Mouse (Mus musculus): ENCODE results near the gene Bves. TPM values are rescaled to one million over a fixed set of nuclear protein-coding genes. Genes with fewer than 3 reads are reported as not detected.
"Not testable (repeated sequence)": the region's sequence is repeated elsewhere in the genome, so short reads cannot be mapped to it uniquely, and the experiment has no call there.

The Bves gene
- 1 to 10 TPM; 2.8 to 3.8 TPM for total RNA-seq (2021)
- long read RNA-seq, experiment 1, full-length matches to known transcripts: 2 of 6 reads
- long read RNA-seq, experiment 1, partial matches to known transcripts: 3 of 6 reads
- long read RNA-seq, experiment 1, other reads (novel, unspliced or antisense): 1 of 6 reads
- long read RNA-seq, experiment 2, full-length matches to known transcripts: 2 of 3 reads
- long read RNA-seq, experiment 2, partial matches to known transcripts: 1 of 3 reads
- long read RNA-seq, experiment 2, other reads (novel, unspliced or antisense): 0 of 3 reads

GRCm38 (mm10) chr10:45335434-45336422 lies at the start of gene Bves:
TSS of gene Bves (plus strand) at chr10:45335772.
- H3K4me3 ChIP-seq: peak within 1 kb of the TSS; percentile 66
- H3K27ac ChIP-seq: peak within 1 kb of the TSS; percentile 73; the same call in 1 of the 2 replicates
- peak; percentile 24 to 51 for DNase-seq (ENCODE audit: low spot score in 2 of 2)
- TF ChIP-seq CTCF (conservative IDR thresholded peaks at IDR 0.05): no peak

- TF ChIP-seq CTCF (conservative IDR thresholded peaks at IDR 0.05): no peak
- no peak overlapping the region for H3K4me3 ChIP-seq
- H3K27ac ChIP-seq: no peak overlapping the region
- no peak for DNase-seq (ENCODE audit: low spot score in 2 of 2)
Measured at GRCm38 (mm10) chr10:45288351-45288750, 47.2 kb upstream of the Bves start.

- Histone ChIP-seq H3K27ac (no peak overlapping the region), H3K4me3 (peak overlapping the region; percentile 58)
- TF ChIP-seq CTCF (conservative IDR thresholded peaks at IDR 0.05): no peak
- DNase-seq (ENCODE audit: low spot score in 2 of 2): peak in 1 of 2 experiments; percentile 45
Measured at GRCm38 (mm10) chr10:45289218-45290105, 46.1 kb upstream of the Bves start.

- TF ChIP-seq CTCF (conservative IDR thresholded peaks at IDR 0.05): no peak
- Histone ChIP-seq H3K4me3 (no peak overlapping the region), H3K27ac (no peak overlapping the region)
- no peak for DNase-seq (ENCODE audit: low spot score in 2 of 2)
Measured at GRCm38 (mm10) chr10:45290618-45291017, 45.0 kb upstream of the Bves start.

GRCm38 (mm10) chr10:45292159-45292558 lies 43.4 kb upstream of the Bves start:
- H3K27ac ChIP-seq; H3K4me3 ChIP-seq; DNase-seq (ENCODE audit: low spot score in 2 of 2): not testable (repeated sequence)

- no peak overlapping the region for H3K27ac ChIP-seq
- no peak for DNase-seq (ENCODE audit: low spot score in 2 of 2)
- H3K4me3 ChIP-seq: no peak overlapping the region
- no peak for TF ChIP-seq CTCF (conservative IDR thresholded peaks at IDR 0.05)
Measured at GRCm38 (mm10) chr10:45295093-45295492, 40.5 kb upstream of the Bves start.

- no peak overlapping the region for H3K27ac ChIP-seq
- DNase-seq (ENCODE audit: low spot score in 2 of 2): no peak
- H3K4me3 ChIP-seq: no peak overlapping the region
- no peak for TF ChIP-seq CTCF (conservative IDR thresholded peaks at IDR 0.05)
Measured at GRCm38 (mm10) chr10:45298503-45298902, 37.1 kb upstream of the Bves start.

GRCm38 (mm10) chr10:45299509-45299908 lies 36.1 kb upstream of the Bves start:
- Histone ChIP-seq H3K4me3 (no peak overlapping the region), H3K27ac (no peak overlapping the region)
- TF ChIP-seq CTCF (conservative IDR thresholded peaks at IDR 0.05): no peak
- DNase-seq (ENCODE audit: low spot score in 2 of 2): no peak

- no peak overlapping the region for H3K27ac ChIP-seq
- no peak overlapping the region for H3K4me3 ChIP-seq
- TF ChIP-seq CTCF (conservative IDR thresholded peaks at IDR 0.05): no peak
- no peak for DNase-seq (ENCODE audit: low spot score in 2 of 2)
Measured at GRCm38 (mm10) chr10:45303315-45304036, 32.1 kb upstream of the Bves start.

GRCm38 (mm10) chr10:45305173-45305572 lies 30.4 kb upstream of the Bves start:
- no peak for TF ChIP-seq CTCF (conservative IDR thresholded peaks at IDR 0.05)
- Histone ChIP-seq H3K27ac (no peak overlapping the region), H3K4me3 (no peak overlapping the region)
- no peak for DNase-seq (ENCODE audit: low spot score in 2 of 2)

GRCm38 (mm10) chr10:45311129-45311528 lies 24.4 kb upstream of the Bves start:
- TF ChIP-seq CTCF (conservative IDR thresholded peaks at IDR 0.05): no peak
- no peak overlapping the region for H3K27ac ChIP-seq

GRCm38 (mm10) chr10:45311624-45312023 lies 23.9 kb upstream of the Bves start:
- no peak for DNase-seq (ENCODE audit: low spot score in 2 of 2)
- Histone ChIP-seq H3K4me3 (no peak overlapping the region), H3K27ac (no peak overlapping the region)
- no peak for TF ChIP-seq CTCF (conservative IDR thresholded peaks at IDR 0.05)

More at GRCm38 (mm10) chr10:45311129-45311528, 24.4 kb upstream of the Bves start:
- no peak for DNase-seq (ENCODE audit: low spot score in 2 of 2)
- no peak overlapping the region for H3K4me3 ChIP-seq
